Mouse (Mus musculus) forebrain, embryonic 16.5 days (tissue): Measurements from ENCODE around the gene Pank1. TPM values are rescaled to one million over a fixed set of nuclear protein-coding genes. Genes with fewer than 3 reads are reported as not detected.

Source experiments
- ATAC-seq: fragments of 200-750 bp; cut with Nextera tagmentation; 2 replicates; pipeline ENCODE4 v1.8.0; 2017; ENCODE audit warnings: mild to moderate bottlenecking, moderate library complexity
- H3K27ac ChIP-seq: fragments of 300-500 bp; sonication (generic); 2 replicates; pipeline ENCODE4 v1.5.1; 2014; ENCODE audit warnings: low read length, control low read depth
- H3K27me3 ChIP-seq: fragments of 300-500 bp; sonication (generic); replicated peaks from 2 replicates; pipeline ENCODE4 v1.6.1; 2014; ENCODE audit warnings: low read length; ENCODE audit not compliant: control insufficient read depth, insufficient read depth
- H3K36me3 ChIP-seq: fragments of 300-500 bp; sonication (generic); 2 replicates; pipeline ENCODE4 v1.6.1; 2014; ENCODE audit not compliant: control insufficient read depth, insufficient read depth
- H3K4me1 ChIP-seq: fragments of 300-500 bp; sonication (generic); replicated peaks from 2 replicates; pipeline ENCODE4 v1.6.1; 2014; ENCODE audit warnings: low read length; ENCODE audit not compliant: control insufficient read depth, insufficient read depth
- H3K4me2 ChIP-seq: fragments of 300-500 bp; sonication (generic); 2 replicates; pipeline ENCODE4 v1.6.1; 2014; ENCODE audit warnings: mild to moderate bottlenecking, low read length, control low read depth
- H3K4me3 ChIP-seq: fragments of 300-500 bp; sonication (generic); replicated peaks from 2 replicates; pipeline ENCODE4 v1.5.1; 2014; ENCODE audit warnings: mild to moderate bottlenecking, low read length, control low read depth
- H3K9ac ChIP-seq: fragments of 300-500 bp; sonication (generic); replicated peaks from 2 replicates; pipeline ENCODE4 v1.6.1; 2014; ENCODE audit warnings: low read depth, low read length, control low read depth
- H3K9me3 ChIP-seq: fragments of 300-500 bp; sonication (generic); 2 replicates; pipeline ENCODE4 v1.6.1; 2016; ENCODE audit warnings: low read length; ENCODE audit not compliant: control insufficient read depth
- WGBS: fragments of 180-500 bp; shearing (Covaris S2); extraction: QIAGEN DNeasy Blood & Tissue Kit; methylation state at CpG from one replicate; pipeline ENCODE4 v1.1.7; 2014; 5-methylcytosine and 5-hydroxymethylcytosine counted together
- polyA plus RNA-seq: library from polyadenylated mRNA; unstranded; fragments of >200 nt; fragmentation: Nextera tagmentation; extraction: Ambion mirVana; gene quantifications from 2 replicates; pipeline ENCODE4 v1.2.1, GENCODE M21; 2015

Pank1 gene
- polyA plus RNA-seq, 1 experiment from 2014 or later, result 5.2 TPM

- Histone ChIP-seq H3K36me3 (no peaks in the 10 kb centered on the region), H3K9me3 (no peaks in the 10 kb centered on the region), H3K4me3 (no peak overlapping the region), H3K9ac (no peak overlapping the region), H3K27me3 (no peaks in the 10 kb centered on the region), H3K4me1 (0 out of 2 replicates have a peak, but pooled peaks cover 2% of the 10 kb centered on the region), H3K4me2 (no peak overlapping the region), H3K27ac (no peak overlapping the region)
- no peak for ATAC-seq
- WGBS, result 91% methylated on average over 6 of the region's 6 CpGs
Measured at GRCm38 (mm10) chr19:34813961-34814360, 65.3 kb downstream of the Pank1 start.

- no peak overlapping the region for H3K4me3 ChIP-seq
- H3K9me3 ChIP-seq, result no peaks in the 10 kb centered on the region
- H3K36me3 ChIP-seq, result no peaks in the 10 kb centered on the region
- no peak overlapping the region for H3K4me2 ChIP-seq
- H3K4me1 ChIP-seq, result 0 out of 2 replicates have a peak, but pooled peaks cover 2% of the 10 kb centered on the region
- H3K27me3 ChIP-seq, result no peaks in the 10 kb centered on the region
- WGBS, result 95% methylated on average over 2 of the region's 2 CpGs
- H3K27ac ChIP-seq, result no peak overlapping the region
- no peak for ATAC-seq
- H3K9ac ChIP-seq, result no peak overlapping the region
Measured at GRCm38 (mm10) chr19:34813533-34813932, 65.7 kb downstream of the Pank1 start.

GRCm38 (mm10) chr19:34812711-34813110, 66.5 kb downstream of the Pank1 start:
- no peak for ATAC-seq
- 0 out of 2 replicates have a peak, but pooled peaks cover 2% of the 10 kb centered on the region for H3K4me1 ChIP-seq
- WGBS, result 89% methylated on average over 4 of the region's 4 CpGs

GRCm38 (mm10) chr19:34807173-34807572, 72.1 kb downstream of the Pank1 start:
- no peak overlapping the region for H3K9ac ChIP-seq
- no peaks in the 10 kb centered on the region for H3K9me3 ChIP-seq
- no peak overlapping the region for H3K27ac ChIP-seq
- no peaks in the 10 kb centered on the region for H3K27me3 ChIP-seq
- WGBS, result 93% methylated on average over 5 of the region's 5 CpGs
- no peak for ATAC-seq
- no peak overlapping the region for H3K4me2 ChIP-seq
- H3K36me3 ChIP-seq, result no peaks in the 10 kb centered on the region
- H3K4me1 ChIP-seq, result no peaks in the 10 kb centered on the region
- no peak overlapping the region for H3K4me3 ChIP-seq

More at GRCm38 (mm10) chr19:34812711-34813110, 66.5 kb downstream of the Pank1 start:
- no peak overlapping the region for H3K27ac ChIP-seq
- no peak overlapping the region for H3K9ac ChIP-seq
- H3K4me2 ChIP-seq, result no peak overlapping the region
- no peaks in the 10 kb centered on the region for H3K27me3 ChIP-seq
- H3K4me3 ChIP-seq, result no peak overlapping the region
- no peaks in the 10 kb centered on the region for H3K9me3 ChIP-seq
- no peaks in the 10 kb centered on the region for H3K36me3 ChIP-seq

- H3K9me3 ChIP-seq, result no peaks in the 10 kb centered on the region
- H3K4me2 ChIP-seq, result no peak overlapping the region
- no peaks in the 10 kb centered on the region for H3K36me3 ChIP-seq
- no peaks in the 10 kb centered on the region for H3K4me1 ChIP-seq
- no peak overlapping the region for H3K4me3 ChIP-seq
- H3K27ac ChIP-seq, result no peak overlapping the region
- H3K27me3 ChIP-seq, result no peaks in the 10 kb centered on the region
- WGBS, result 60% methylated on average over 2 of the region's 2 CpGs
- no peak overlapping the region for H3K9ac ChIP-seq
- no peak for ATAC-seq
Measured at GRCm38 (mm10) chr19:34805071-34805470, 74.2 kb downstream of the Pank1 start.

GRCm38 (mm10) chr19:34804531-34804930, 74.7 kb downstream of the Pank1 start:
- no peak for ATAC-seq
- WGBS, result 94% methylated on average over 2 of the region's 2 CpGs
- Histone ChIP-seq H3K27me3 (no peaks in the 10 kb centered on the region), H3K9ac (no peak overlapping the region), H3K4me3 (no peak overlapping the region), H3K4me2 (no peak overlapping the region), H3K27ac (no peak overlapping the region), H3K9me3 (no peaks in the 10 kb centered on the region), H3K36me3 (no peaks in the 10 kb centered on the region), H3K4me1 (no peaks in the 10 kb centered on the region)

- H3K27me3 ChIP-seq, result no peaks in the 10 kb centered on the region
- no peak overlapping the region for H3K9ac ChIP-seq
- no peaks in the 10 kb centered on the region for H3K36me3 ChIP-seq
- H3K4me2 ChIP-seq, result no peak overlapping the region
- no peak overlapping the region for H3K4me3 ChIP-seq
- no peaks in the 10 kb centered on the region for H3K4me1 ChIP-seq
- 94% methylated on average over 4 of the region's 4 CpGs for WGBS
- H3K27ac ChIP-seq, result no peak overlapping the region
- H3K9me3 ChIP-seq, result no peaks in the 10 kb centered on the region
- no peak for ATAC-seq
Measured at GRCm38 (mm10) chr19:34803396-34803795, 75.9 kb downstream of the Pank1 start.

- H3K4me1 ChIP-seq, result no peaks in the 10 kb centered on the region
- no peak overlapping the region for H3K27ac ChIP-seq
- H3K9me3 ChIP-seq, result no peaks in the 10 kb centered on the region
- H3K36me3 ChIP-seq, result no peaks in the 10 kb centered on the region
- H3K4me2 ChIP-seq, result no peak overlapping the region
- H3K4me3 ChIP-seq, result no peak overlapping the region
- peak; percentile 59 for ATAC-seq
- WGBS, result 42% methylated on average over 6 of the region's 6 CpGs
- H3K27me3 ChIP-seq, result no peaks in the 10 kb centered on the region
- no peak overlapping the region for H3K9ac ChIP-seq
Measured at GRCm38 (mm10) chr19:34799644-34800267, 79.5 kb downstream of the Pank1 start.

GRCm38 (mm10) chr19:34796396-34796795, 82.9 kb downstream of the Pank1 start:
- 82% methylated on average over 4 of the region's 4 CpGs for WGBS
- Histone ChIP-seq H3K27me3 (no peaks in the 10 kb centered on the region), H3K4me1 (no peaks in the 10 kb centered on the region), H3K4me3 (no peak overlapping the region), H3K36me3 (no peaks in the 10 kb centered on the region), H3K9ac (no peak overlapping the region), H3K9me3 (no peaks in the 10 kb centered on the region), H3K4me2 (no peak overlapping the region), H3K27ac (no peak overlapping the region)
- ATAC-seq, result no peak

- Histone ChIP-seq H3K36me3 (no peaks in the 10 kb centered on the region), H3K4me3 (no peak overlapping the region), H3K4me1 (no peaks in the 10 kb centered on the region), H3K27me3 (no peaks in the 10 kb centered on the region), H3K27ac (no peak overlapping the region), H3K9ac (no peak overlapping the region), H3K9me3 (no peaks in the 10 kb centered on the region), H3K4me2 (no peak overlapping the region)
- WGBS, result 93% methylated on average over 2 of the region's 2 CpGs
- no peak for ATAC-seq
Measured at GRCm38 (mm10) chr19:34782491-34782890, 96.8 kb downstream of the Pank1 start.
